Mouse (Mus musculus): ENCODE results near the gene Atp6v1g2.

DNA sequence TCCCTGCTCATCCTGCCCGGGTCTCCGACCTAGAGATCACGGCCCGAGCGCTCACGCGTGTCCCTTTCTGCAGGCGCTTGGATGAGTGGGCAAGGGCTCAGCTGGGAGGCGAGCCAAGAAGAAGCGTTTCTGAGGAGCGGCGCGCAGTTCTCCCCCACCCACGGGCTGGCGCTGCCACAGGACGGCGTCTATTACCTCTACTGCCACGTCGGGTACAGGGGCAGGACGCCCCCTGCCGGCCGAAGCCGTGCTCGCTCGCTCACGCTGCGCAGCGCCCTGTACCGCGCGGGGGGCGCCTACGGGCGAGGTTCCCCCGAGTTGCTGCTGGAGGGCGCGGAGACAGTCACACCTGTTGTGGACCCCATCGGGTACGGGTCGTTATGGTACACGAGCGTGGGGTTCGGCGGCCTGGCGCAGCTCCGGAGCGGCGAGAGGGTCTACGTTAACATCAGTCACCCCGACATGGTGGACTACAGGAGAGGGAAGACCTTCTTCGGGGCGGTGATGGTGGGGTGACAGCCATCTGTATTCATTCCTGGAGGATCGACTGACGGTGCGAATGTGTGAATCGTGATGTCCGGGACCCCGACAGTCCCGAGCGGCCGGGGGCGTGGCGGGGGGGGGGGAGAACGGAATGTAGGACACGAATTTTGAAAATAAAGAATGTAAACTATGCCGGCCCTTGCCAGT is 37.7 kb upstream of the Atp6v1g2 start:
- TF ChIP-seq CEBPB (IDR thresholded peaks at IDR 0.05; ENCODE audit: low read depth) (no peak), CTCF (IDR thresholded peaks at IDR 0.05; ENCODE audit: control insufficient read depth, insufficient read depth, insufficient read length) (peak; percentile 99), USF1 (IDR thresholded peaks at IDR 0.05; ENCODE audit: low read depth) (no peak)
